Mouse (Mus musculus) midbrain, postnatal 0 days (tissue): ENCODE data around the gene Mthfr. TPM values are rescaled to one million over a fixed set of nuclear protein-coding genes. Genes with fewer than 3 reads are reported as not detected.

Experiments used
- ATAC-seq: fragments of 200-750 bp; cut with Nextera tagmentation; 2 replicates; pipeline ENCODE4 v1.8.0; 2017; ENCODE audit warnings: moderate number of reproducible peaks, mild to moderate bottlenecking, moderate TSS enrichment, moderate library complexity; ENCODE audit not compliant: low FRiP score
- DNase-seq: peaks from one replicate; pipeline ENCODE4 v3.0.0-alpha.2; 2015; ENCODE audit warnings: low spot score
- H3K27ac ChIP-seq: fragments of 300-500 bp; sonication (generic); 2 replicates; pipeline ENCODE4 v1.5.1; 2014; ENCODE audit warnings: low read depth, mild to moderate bottlenecking, low read length, mixed read lengths
- H3K27me3 ChIP-seq: fragments of 300-500 bp; sonication (generic); 2 replicates; pipeline ENCODE4 v1.6.1; 2014; ENCODE audit warnings: low read length, control low read depth, mixed read lengths; ENCODE audit not compliant: insufficient read depth
- H3K36me3 ChIP-seq: fragments of 300-500 bp; sonication (generic); 2 replicates; pipeline ENCODE4 v1.6.1; 2014; ENCODE audit warnings: low read length, control low read depth, mixed read lengths; ENCODE audit not compliant: insufficient read depth
- H3K4me1 ChIP-seq: fragments of 300-500 bp; sonication (generic); 2 replicates; pipeline ENCODE4 v1.6.1; 2014; ENCODE audit warnings: mild to moderate bottlenecking, control low read depth, antibody characterized with exemption, low read length, mixed read lengths; ENCODE audit not compliant: insufficient read depth
- H3K4me2 ChIP-seq: fragments of 300-500 bp; sonication (generic); 2 replicates; pipeline ENCODE4 v1.6.1; 2014; ENCODE audit warnings: low read depth, mild to moderate bottlenecking, low read length, mixed read lengths; ENCODE audit not compliant: poor library complexity, severe bottlenecking
- H3K4me3 ChIP-seq: fragments of 300-500 bp; sonication (generic); 2 replicates; pipeline ENCODE4 v1.5.1; 2014; ENCODE audit warnings: low read depth, mild to moderate bottlenecking, low read length, moderate library complexity
- H3K9ac ChIP-seq: fragments of 300-500 bp; sonication (generic); replicated peaks from 2 replicates; pipeline ENCODE4 v1.6.1; 2014; ENCODE audit warnings: mild to moderate bottlenecking, low read length, moderate library complexity, mixed read lengths; ENCODE audit not compliant: poor library complexity, severe bottlenecking
- H3K9me3 ChIP-seq: fragments of 300-500 bp; sonication (generic); 2 replicates; pipeline ENCODE4 v1.6.1; 2016; ENCODE audit warnings: low read length, control low read depth
- CTCF ChIP-seq: IDR thresholded peaks from 2 replicates; pipeline ENCODE4 v1.5.1; 2016; ENCODE audit warnings: antibody characterized with exemption, mild to moderate bottlenecking
- WGBS: fragments of 180-500 bp; shearing (Covaris S2); extraction: QIAGEN DNeasy Blood & Tissue Kit; methylation state at CpG from one replicate; pipeline ENCODE4 v1.1.7; 2014; 5-methylcytosine and 5-hydroxymethylcytosine counted together
- polyA plus RNA-seq: library from polyadenylated mRNA; unstranded; fragments of >200 nt; fragmentation: Nextera tagmentation; extraction: Ambion mirVana; gene quantifications from 2 replicates; pipeline ENCODE4 v1.2.1, GENCODE M21; 2015
- total RNA-seq: library from RNA; depleted of rRNA; stranded (reverse); fragments of >200 nt; gene quantifications from 2 replicates; pipeline ENCODE4 v1.2.3, GENCODE M21; 2014

Gene Mthfr
- total and polyA plus RNA-seq, 2 experiments from 2014 or later, result 10.1 to 51.1 TPM

- H3K4me2 ChIP-seq, result peak overlapping the region; percentile 65
These were observed 48.4 kb downstream of the Mthfr start for GRCm38 (mm10) chr4:148087091-148087906.

DNA sequence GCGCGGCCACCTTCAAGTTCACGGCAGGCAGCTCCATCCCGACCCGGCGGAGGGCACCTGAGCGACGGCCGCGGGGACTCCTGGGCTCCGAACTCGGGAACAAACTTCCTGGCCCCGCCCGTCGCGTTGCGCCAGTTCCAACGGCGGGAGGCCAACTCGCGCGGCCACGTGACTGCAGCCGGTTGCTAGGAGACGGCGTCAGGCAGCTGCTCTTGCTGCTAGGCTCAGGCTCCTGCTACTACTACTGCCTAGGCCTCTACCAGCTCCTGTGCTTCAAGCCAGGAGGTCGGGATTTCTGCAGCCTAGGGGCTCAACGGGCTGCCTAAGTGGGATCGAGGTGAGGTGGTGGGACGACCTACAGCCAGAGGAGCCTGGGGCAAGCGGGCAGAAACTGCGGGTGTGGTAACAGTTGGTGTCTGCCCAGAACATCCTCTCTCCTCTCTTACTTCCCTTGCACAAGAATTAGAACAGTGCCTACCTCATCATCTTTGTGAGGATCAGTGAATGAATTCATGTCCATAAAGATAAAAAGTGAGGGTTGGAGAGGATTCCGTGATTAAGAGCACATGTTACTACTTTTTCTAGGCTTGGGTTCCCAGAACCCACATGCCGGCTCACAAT, 49.1 kb downstream of the Mthfr start, which contains the start of gene Agtrap:
Gene Agtrap, minus strand, starts transcription at position 125 of the 621 bp plus-strand sequence.
- TF ChIP-seq CTCF, result no peak
- 4% methylated on average over 33 of the region's 34 CpGs for WGBS

More at GRCm38 (mm10) chr4:148087091-148087906, 48.4 kb downstream of the Mthfr start:
- 6% methylated on average over 22 of the region's 30 CpGs for WGBS
- Histone ChIP-seq H3K9ac (peak overlapping the region; percentile 62), H3K36me3 (no peaks in the 10 kb centered on the region), H3K9me3 (no peaks in the 10 kb centered on the region), H3K4me1 (peaks cover 7% of the 10 kb centered on the region; the same call in 1 of the 2 replicates), H3K27ac (peak overlapping the region; percentile 19; the same call in 1 of the 2 replicates), H3K4me3 (peak overlapping the region; percentile 44), H3K27me3 (no peaks in the 10 kb centered on the region)
- TF ChIP-seq CTCF, result no peak
- DNase-seq (no peak), ATAC-seq (peak; percentile 45)

DNA sequence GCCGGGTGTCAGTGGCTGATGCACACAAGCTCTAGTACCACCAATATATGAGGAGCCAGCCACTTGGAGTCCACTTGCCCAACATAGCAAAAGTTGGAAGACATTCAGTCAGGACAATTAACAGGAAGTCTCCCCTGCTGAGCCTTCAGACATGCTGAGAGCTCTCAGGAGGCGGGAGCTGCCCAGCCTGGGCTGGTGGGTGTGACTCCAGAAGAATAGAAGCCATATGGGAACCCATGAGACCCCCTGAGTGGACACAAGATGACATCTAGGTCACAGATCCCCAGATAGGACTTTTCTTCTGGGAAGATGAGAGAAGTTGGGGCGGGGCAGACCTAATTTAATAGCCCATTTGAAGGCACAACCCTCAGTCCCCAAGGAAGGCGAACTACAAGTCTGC, 50.3 kb downstream of the Mthfr start:
- H3K9ac ChIP-seq, result no peak overlapping the region
- no peak for ATAC-seq
- no peaks in the 10 kb centered on the region for H3K36me3 ChIP-seq
- no peak overlapping the region for H3K27ac ChIP-seq
- H3K27me3 ChIP-seq, result no peaks in the 10 kb centered on the region
- DNase-seq, result no peak
- H3K4me2 ChIP-seq, result no peak overlapping the region
- H3K9me3 ChIP-seq, result no peaks in the 10 kb centered on the region
- no peak overlapping the region for H3K4me3 ChIP-seq
- H3K4me1 ChIP-seq, result peaks cover 7% of the 10 kb centered on the region; the same call in 1 of the 2 replicates
- 69% methylated on average over 4 of the region's 4 CpGs for WGBS
- no peak for TF ChIP-seq CTCF

More for the DNA sequence above, 49.1 kb downstream of the Mthfr start, which contains the start of gene Agtrap:
- H3K36me3 ChIP-seq, result no peaks in the 10 kb centered on the region
- no peaks in the 10 kb centered on the region for H3K27me3 ChIP-seq
- H3K27ac ChIP-seq, result peak within 1 kb of the TSS; percentile 70
- H3K4me1 ChIP-seq, result peaks cover 7% of the 10 kb centered on the region; the same call in 1 of the 2 replicates
- DNase-seq, result peak; percentile 94
- peak within 1 kb of the TSS; percentile 44 for H3K4me3 ChIP-seq
- H3K9ac ChIP-seq, result peak within 1 kb of the TSS; percentile 62
- peak; percentile 92 for ATAC-seq
- H3K9me3 ChIP-seq, result no peaks in the 10 kb centered on the region
- H3K4me2 ChIP-seq, result peak within 1 kb of the TSS; percentile 65

DNA sequence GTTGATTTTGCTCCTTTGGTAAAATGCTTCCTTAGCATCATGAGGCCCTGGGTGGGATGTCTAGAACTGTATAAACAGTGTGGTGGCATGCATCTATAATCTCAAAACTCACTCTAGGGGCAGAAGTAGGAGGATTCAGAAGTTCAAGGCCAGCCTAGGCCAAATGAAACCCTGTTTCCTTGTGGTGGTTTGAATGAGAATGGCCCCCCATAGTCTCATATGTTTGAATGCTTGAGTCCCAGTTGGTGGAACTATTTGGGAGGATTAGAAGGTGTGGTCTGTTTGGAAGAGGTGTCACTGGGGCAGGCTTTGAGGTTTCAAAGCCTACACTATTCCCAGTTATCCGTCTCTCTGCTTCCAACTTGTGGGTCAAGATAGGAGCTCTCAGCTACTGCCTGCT, 52.3 kb downstream of the Mthfr start:
- no peak for DNase-seq
- 91% methylated on average over 1 of the region's 1 CpGs for WGBS

DNA sequence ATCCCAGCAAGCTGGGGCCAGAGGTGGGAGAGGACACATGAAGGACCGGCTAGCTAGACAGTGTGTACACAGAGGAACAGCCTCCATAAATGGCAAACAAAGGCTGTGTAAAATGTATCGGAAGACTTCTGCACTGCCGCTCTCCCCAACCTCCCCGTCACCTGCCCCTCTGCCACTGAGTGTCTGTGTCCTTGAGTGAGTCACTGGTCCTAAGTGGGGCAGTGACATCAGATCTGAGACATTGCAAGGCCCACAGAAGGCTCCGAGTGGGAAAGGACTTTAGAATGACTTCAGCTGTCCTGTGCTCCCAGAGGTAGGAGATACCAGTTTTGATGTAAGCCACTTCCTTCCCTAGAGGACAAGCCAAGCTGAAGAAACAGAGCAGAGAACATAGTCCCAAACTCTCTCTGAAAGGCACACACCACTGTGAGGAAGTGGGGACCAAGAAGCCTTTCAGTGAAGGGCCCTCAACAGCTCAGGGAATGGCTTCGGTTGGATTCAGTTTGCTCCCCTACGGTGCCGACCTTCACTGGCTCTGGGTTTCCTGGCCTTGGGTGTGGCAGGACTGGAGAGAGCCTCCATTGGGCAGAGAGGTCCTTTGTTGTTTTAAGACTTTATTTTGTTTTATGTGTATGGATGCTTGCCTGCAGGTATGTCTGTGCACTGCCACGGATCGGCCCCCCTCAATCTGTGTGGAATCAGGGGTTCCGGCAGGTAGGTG, 53.8 kb downstream of the Mthfr start:
- no peaks in the 10 kb centered on the region for H3K36me3 ChIP-seq
- DNase-seq, result no peak
- H3K4me2 ChIP-seq, result no peak overlapping the region
- peaks cover 4% of the 10 kb centered on the region; the same call in 1 of the 2 replicates for H3K4me1 ChIP-seq
- H3K4me3 ChIP-seq, result no peak overlapping the region
- no peaks in the 10 kb centered on the region for H3K27me3 ChIP-seq
- ATAC-seq, result no peak
- no peaks in the 10 kb centered on the region for H3K9me3 ChIP-seq
- no peak overlapping the region for H3K9ac ChIP-seq
- 91% methylated on average over 11 of the region's 11 CpGs for WGBS
- TF ChIP-seq CTCF, result no peak
- no peak overlapping the region for H3K27ac ChIP-seq

More for the DNA sequence above, 52.3 kb downstream of the Mthfr start:
- Histone ChIP-seq H3K4me1 (peaks cover 7% of the 10 kb centered on the region; the same call in 1 of the 2 replicates), H3K4me3 (no peak overlapping the region), H3K9me3 (no peaks in the 10 kb centered on the region), H3K9ac (no peak overlapping the region), H3K27ac (no peak overlapping the region), H3K4me2 (no peak overlapping the region), H3K36me3 (no peaks in the 10 kb centered on the region), H3K27me3 (no peaks in the 10 kb centered on the region)
- no peak for ATAC-seq
- TF ChIP-seq CTCF, result no peak
